Mouse (Mus musculus) stomach, embryonic 15.5 days (tissue): ENCODE results near the gene Maml1. TPM values are rescaled to one million over a fixed set of nuclear protein-coding genes. Genes with fewer than 3 reads are reported as not detected.
A peak's percentile ranks its signal among the peaks of the same experiment; 100 is the strongest.

Experiments
- ATAC-seq: fragments of 200-750 bp; cut with Nextera tagmentation; 2 replicates; pipeline ENCODE4 v1.8.0; 2017; ENCODE audit warnings: low read depth, moderate number of reproducible peaks, moderate TSS enrichment; ENCODE audit not compliant: insufficient read depth, low FRiP score
- H3K27ac ChIP-seq: fragments of 300-500 bp; sonication (generic); 2 replicates; pipeline ENCODE4 v1.5.1; 2015; ENCODE audit warnings: mild to moderate bottlenecking, inconsistent platforms
- H3K27me3 ChIP-seq: fragments of 300-500 bp; sonication (generic); replicated peaks from 2 replicates; pipeline ENCODE4 v1.6.1; 2015; ENCODE audit warnings: inconsistent platforms
- H3K36me3 ChIP-seq: fragments of 300-500 bp; sonication (generic); 2 replicates; pipeline ENCODE4 v1.6.1; 2015; ENCODE audit warnings: inconsistent platforms
- H3K4me1 ChIP-seq: fragments of 300-500 bp; sonication (generic); 2 replicates; pipeline ENCODE4 v1.6.1; 2015; ENCODE audit warnings: inconsistent platforms
- H3K4me2 ChIP-seq: fragments of 300-500 bp; sonication (generic); 2 replicates; pipeline ENCODE4 v1.6.1; 2015; ENCODE audit warnings: mild to moderate bottlenecking, inconsistent platforms
- H3K4me3 ChIP-seq: fragments of 300-500 bp; sonication (generic); replicated peaks from 2 replicates; pipeline ENCODE4 v1.5.1; 2015; ENCODE audit warnings: inconsistent platforms
- H3K9ac ChIP-seq: fragments of 300-500 bp; sonication (generic); 2 replicates; pipeline ENCODE4 v1.6.1; 2015; ENCODE audit warnings: inconsistent platforms
- H3K9me3 ChIP-seq: fragments of 300-500 bp; sonication (generic); 2 replicates; pipeline ENCODE4 v1.6.1; 2016; ENCODE audit warnings: inconsistent platforms
- WGBS: fragments of 180-500 bp; shearing (Covaris S2); methylation state at CpG from one replicate; pipeline ENCODE4 v1.1.7; 2015; 5-methylcytosine and 5-hydroxymethylcytosine counted together
- polyA plus RNA-seq: library from polyadenylated mRNA; unstranded; fragments of >200 nt; fragmentation: Nextera tagmentation; extraction: Ambion mirVana; gene quantifications from 2 replicates; pipeline ENCODE4 v1.2.1, GENCODE M21; 2015

Maml1 gene
- polyA plus RNA-seq, 1 experiment from 2014 or later: 5.0 TPM

GRCm38 (mm10) chr11:50277025-50277424 lies 15.1 kb downstream of the Maml1 start:
- H3K27me3 ChIP-seq: no peaks in the 10 kb centered on the region
- H3K4me1 ChIP-seq: peaks cover 5% of the 10 kb centered on the region; the same call in 1 of the 2 replicates
- H3K27ac ChIP-seq: no peak overlapping the region
- no peaks in the 10 kb centered on the region for H3K9me3 ChIP-seq
- no peak for ATAC-seq
- peaks cover 11% of the 10 kb centered on the region; the same call in 1 of the 2 replicates for H3K36me3 ChIP-seq
- no peak overlapping the region for H3K4me3 ChIP-seq
- H3K4me2 ChIP-seq: no peak overlapping the region
- H3K9ac ChIP-seq: no peak overlapping the region

- H3K4me3 ChIP-seq: no peak overlapping the region
- no peak overlapping the region for H3K9ac ChIP-seq
- peak; percentile 70 for ATAC-seq
- peak overlapping the region; percentile 59; the same call in 1 of the 2 replicates for H3K27ac ChIP-seq
- H3K9me3 ChIP-seq: no peaks in the 10 kb centered on the region
- H3K4me1 ChIP-seq: peaks cover 5% of the 10 kb centered on the region; the same call in 1 of the 2 replicates
- peaks cover 5% of the 10 kb centered on the region; the same call in 1 of the 2 replicates for H3K36me3 ChIP-seq
- H3K27me3 ChIP-seq: no peaks in the 10 kb centered on the region
- no peak overlapping the region for H3K4me2 ChIP-seq
- 59% methylated on average over 5 of the region's 5 CpGs for WGBS
Measured at GRCm38 (mm10) chr11:50275568-50276151, 16.5 kb downstream of the Maml1 start.

- no peaks in the 10 kb centered on the region for H3K9me3 ChIP-seq
- H3K27ac ChIP-seq: peak overlapping the region; percentile 40; the same call in 1 of the 2 replicates
- 78% methylated on average over 2 of the region's 2 CpGs for WGBS
- H3K9ac ChIP-seq: no peak overlapping the region
- no peak overlapping the region for H3K4me2 ChIP-seq
- H3K27me3 ChIP-seq: no peaks in the 10 kb centered on the region
- H3K4me3 ChIP-seq: no peak overlapping the region
- no peak for ATAC-seq
- 0 out of 2 replicates have a peak, but pooled peaks cover 4% of the 10 kb centered on the region for H3K36me3 ChIP-seq
- H3K4me1 ChIP-seq: peaks cover 5% of the 10 kb centered on the region; the same call in 1 of the 2 replicates
Measured at GRCm38 (mm10) chr11:50275077-50275476, 17.0 kb downstream of the Maml1 start.

- no peak for ATAC-seq
- Histone ChIP-seq H3K4me1 (peaks cover 5% of the 10 kb centered on the region; the same call in 1 of the 2 replicates), H3K9me3 (no peaks in the 10 kb centered on the region), H3K27me3 (no peaks in the 10 kb centered on the region), H3K36me3 (0 out of 2 replicates have a peak, but pooled peaks cover 3% of the 10 kb centered on the region), H3K4me3 (no peak overlapping the region), H3K9ac (no peak overlapping the region), H3K27ac (no peak overlapping the region), H3K4me2 (no peak overlapping the region)
- 86% methylated on average over 2 of the region's 2 CpGs for WGBS
Measured at GRCm38 (mm10) chr11:50272819-50273218, 19.3 kb downstream of the Maml1 start.

DNA sequence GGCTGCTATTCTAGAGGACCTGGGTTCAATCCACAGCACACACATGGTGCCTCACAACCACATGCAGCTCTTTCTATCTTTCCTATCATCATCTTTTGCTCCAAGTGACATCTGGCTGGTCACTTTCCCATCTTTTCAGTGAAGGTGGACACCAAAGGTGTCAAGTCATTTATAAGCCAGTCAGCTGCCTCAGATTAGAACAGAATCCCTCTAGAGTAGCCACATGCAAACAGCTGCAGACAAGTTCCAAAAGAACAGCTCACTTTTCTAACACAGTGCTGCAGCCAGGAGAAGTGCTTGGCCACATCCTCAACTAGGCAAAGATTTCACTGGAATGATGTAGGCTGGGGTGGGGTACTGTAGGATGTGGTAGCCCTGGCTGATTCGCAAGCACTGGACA lies 22.2 kb downstream of the Maml1 start:
- Histone ChIP-seq H3K27me3 (no peaks in the 10 kb centered on the region), H3K9me3 (no peaks in the 10 kb centered on the region), H3K27ac (no peak overlapping the region), H3K36me3 (peaks cover 15% of the 10 kb centered on the region), H3K4me2 (no peak overlapping the region), H3K4me1 (no peaks in the 10 kb centered on the region), H3K4me3 (no peak overlapping the region), H3K9ac (no peak overlapping the region)
- no peak for ATAC-seq
- WGBS: 97% methylated on average over 1 of the region's 1 CpGs

GRCm38 (mm10) chr11:50269163-50269562 lies 22.9 kb downstream of the Maml1 start:
- ATAC-seq: no peak
- no peak overlapping the region for H3K4me2 ChIP-seq
- H3K36me3 ChIP-seq: peaks cover 20% of the 10 kb centered on the region
- H3K27me3 ChIP-seq: no peaks in the 10 kb centered on the region
- H3K9me3 ChIP-seq: no peaks in the 10 kb centered on the region
- H3K9ac ChIP-seq: no peak overlapping the region
- H3K4me3 ChIP-seq: no peak overlapping the region
- no peak overlapping the region for H3K27ac ChIP-seq
- WGBS: 81% methylated on average over 2 of the region's 2 CpGs
- H3K4me1 ChIP-seq: no peaks in the 10 kb centered on the region

DNA sequence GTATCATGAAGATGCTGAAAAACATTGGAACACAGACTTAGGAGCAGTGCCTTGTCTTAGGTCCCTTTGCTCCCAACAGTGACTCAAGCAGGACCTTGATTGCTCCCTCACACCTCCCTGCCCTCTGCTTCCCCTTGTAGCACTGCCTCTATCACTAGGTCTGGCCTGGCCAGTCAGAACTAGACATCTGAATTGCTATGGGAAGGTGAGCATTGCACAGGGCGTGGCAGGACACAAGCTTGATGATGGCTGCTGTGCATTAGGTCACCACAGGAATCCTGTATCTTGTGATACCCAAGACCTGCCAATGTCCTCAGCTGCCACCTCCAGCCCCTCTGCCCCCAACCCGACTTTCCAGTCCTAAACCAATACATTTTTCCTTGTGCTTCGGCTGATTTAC lies 25.1 kb downstream of the Maml1 start:
- H3K4me1 ChIP-seq: no peaks in the 10 kb centered on the region
- H3K9ac ChIP-seq: no peak overlapping the region
- ATAC-seq: no peak
- 90% methylated on average over 3 of the region's 3 CpGs for WGBS
- H3K27me3 ChIP-seq: no peaks in the 10 kb centered on the region
- H3K9me3 ChIP-seq: no peaks in the 10 kb centered on the region
- peaks cover 35% of the 10 kb centered on the region for H3K36me3 ChIP-seq
- no peak overlapping the region for H3K4me3 ChIP-seq
- H3K4me2 ChIP-seq: no peak overlapping the region
- no peak overlapping the region for H3K27ac ChIP-seq

GRCm38 (mm10) chr11:50265931-50266330 lies 26.2 kb downstream of the Maml1 start:
- 83% methylated on average over 8 of the region's 8 CpGs for WGBS
- H3K9me3 ChIP-seq: no peaks in the 10 kb centered on the region
- no peak overlapping the region for H3K4me2 ChIP-seq
- H3K4me1 ChIP-seq: no peaks in the 10 kb centered on the region
- no peak overlapping the region for H3K4me3 ChIP-seq
- H3K9ac ChIP-seq: no peak overlapping the region
- H3K27ac ChIP-seq: no peak overlapping the region
- H3K36me3 ChIP-seq: peaks cover 44% of the 10 kb centered on the region
- H3K27me3 ChIP-seq: no peaks in the 10 kb centered on the region
- ATAC-seq: no peak

DNA sequence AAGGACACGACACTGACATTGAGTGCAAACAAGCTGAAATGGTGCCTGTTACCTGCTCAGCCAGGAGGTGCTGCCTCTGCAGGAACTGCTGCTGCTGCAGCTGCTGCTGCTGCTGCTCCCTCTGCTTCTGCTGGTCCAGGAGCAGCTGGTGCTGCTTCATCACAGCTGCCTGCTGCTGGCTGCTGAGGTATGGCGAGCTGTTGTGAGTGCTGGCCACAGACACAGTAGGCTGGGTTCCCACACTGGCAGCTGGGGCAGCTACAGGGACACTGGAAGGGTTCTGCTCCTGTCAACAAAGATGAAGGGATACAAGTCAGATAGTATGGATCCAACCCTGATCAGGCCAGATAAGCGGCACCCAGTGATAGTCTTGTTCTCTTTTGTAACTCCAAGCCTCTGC lies 28.9 kb downstream of the Maml1 start:
- no peaks in the 10 kb centered on the region for H3K9me3 ChIP-seq
- no peak for ATAC-seq
- no peak overlapping the region for H3K4me3 ChIP-seq
- no peak overlapping the region for H3K9ac ChIP-seq
- no peak overlapping the region for H3K4me2 ChIP-seq
- H3K4me1 ChIP-seq: no peaks in the 10 kb centered on the region
- 86% methylated on average over 3 of the region's 3 CpGs for WGBS
- peaks cover 62% of the 10 kb centered on the region for H3K36me3 ChIP-seq
- H3K27me3 ChIP-seq: no peaks in the 10 kb centered on the region
- no peak overlapping the region for H3K27ac ChIP-seq

DNA sequence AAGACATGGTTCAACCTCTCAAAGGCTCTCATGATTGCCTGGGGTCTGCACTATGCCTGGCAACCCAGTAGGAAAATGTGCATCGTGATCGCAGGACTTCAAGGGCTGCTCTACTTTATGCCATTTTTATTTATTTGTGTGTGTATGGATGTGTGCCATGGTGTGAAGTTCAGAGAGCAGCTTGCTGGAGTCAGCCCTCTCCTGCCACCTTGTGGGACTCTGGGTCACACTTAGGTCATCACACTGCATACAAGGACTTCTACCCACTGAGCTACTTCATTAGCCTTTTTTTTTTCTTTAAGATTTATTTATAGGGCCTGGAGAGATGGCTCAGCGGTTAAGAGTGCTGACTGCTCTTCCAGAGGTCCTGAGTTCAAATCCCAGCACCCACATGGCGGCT lies 30.1 kb downstream of the Maml1 start:
- Histone ChIP-seq H3K4me2 (no peak overlapping the region), H3K27ac (no peak overlapping the region), H3K9me3 (no peaks in the 10 kb centered on the region), H3K36me3 (peaks cover 67% of the 10 kb centered on the region), H3K27me3 (no peaks in the 10 kb centered on the region), H3K9ac (no peak overlapping the region), H3K4me3 (no peak overlapping the region), H3K4me1 (no peaks in the 10 kb centered on the region)
- 88% methylated on average over 4 of the region's 4 CpGs for WGBS
- ATAC-seq: no peak

DNA sequence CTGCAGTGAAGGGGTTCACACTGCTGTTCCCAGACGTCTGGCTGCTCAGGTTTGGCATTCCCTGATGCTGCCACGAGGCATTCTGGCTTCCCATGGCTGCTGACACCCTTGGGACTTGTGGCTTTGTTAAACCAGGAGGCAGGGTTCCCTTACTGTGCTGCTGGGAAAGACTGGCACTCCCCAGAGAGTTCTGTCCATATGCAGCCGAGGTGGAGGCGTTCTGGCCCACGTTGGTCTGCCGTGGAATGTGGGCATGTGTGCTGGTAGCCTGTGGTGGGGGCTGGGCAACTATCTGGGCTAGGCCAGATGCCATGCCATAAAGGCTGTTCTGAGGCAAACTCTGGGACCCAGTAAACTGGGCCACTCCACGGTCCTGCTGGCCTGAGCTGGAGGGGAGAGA lies 33.8 kb downstream of the Maml1 start:
- WGBS: 87% methylated on average over 7 of the region's 7 CpGs
- no peak overlapping the region for H3K9ac ChIP-seq
- H3K9me3 ChIP-seq: no peaks in the 10 kb centered on the region
- no peak for ATAC-seq
- H3K36me3 ChIP-seq: peaks cover 47% of the 10 kb centered on the region
- H3K4me3 ChIP-seq: no peak overlapping the region
- H3K4me2 ChIP-seq: no peak overlapping the region
- no peak overlapping the region for H3K27ac ChIP-seq
- no peaks in the 10 kb centered on the region for H3K4me1 ChIP-seq
- H3K27me3 ChIP-seq: no peaks in the 10 kb centered on the region

GRCm38 (mm10) chr11:50256615-50257014 lies 35.5 kb downstream of the Maml1 start:
- Histone ChIP-seq H3K4me2 (no peak overlapping the region), H3K36me3 (peaks cover 31% of the 10 kb centered on the region), H3K27ac (no peak overlapping the region), H3K4me3 (no peak overlapping the region), H3K4me1 (no peaks in the 10 kb centered on the region; the same call in 1 of the 2 replicates), H3K9me3 (no peaks in the 10 kb centered on the region), H3K9ac (no peak overlapping the region), H3K27me3 (no peaks in the 10 kb centered on the region)
- 81% methylated on average over 7 of the region's 7 CpGs for WGBS
- no peak for ATAC-seq
